Mouse (Mus musculus): ENCODE measurements around the gene Olfr432. TPM values are rescaled to one million over a fixed set of nuclear protein-coding genes. Genes with fewer than 3 reads are reported as not detected.

The Olfr432 gene
- 0.08 TPM in 1 of 2 replicates, not detected in the other for polyA plus RNA-seq (2012; rRNA removed)

GRCm38 (mm10) chr1:174048893-174049292 lies at the start of gene Olfr432:
Gene Olfr432 (plus strand): TSS chr1:174049205.

GRCm38 (mm10) chr1:174031698-174032097 lies 17.3 kb upstream of the Olfr432 start, which contains the start of gene Ifi205:
Gene Ifi205 (minus strand): TSS chr1:174031810.

GRCm38 (mm10) chr1:174040523-174041177 lies 8.4 kb upstream of the Olfr432 start, which contains the start of gene Olfr433:
Gene Olfr433 (plus strand): TSS chr1:174040705.

GRCm38 (mm10) chr1:174066305-174066704 lies 17.3 kb downstream of the Olfr432 start, which contains the start of gene Olfr430:
Gene Olfr430 (plus strand): TSS chr1:174066605.

GRCm38 (mm10) chr1:174084031-174084430 lies 35.0 kb downstream of the Olfr432 start, which contains the start of gene Olfr429:
Gene Olfr429 (plus strand): TSS chr1:174084331.

GRCm38 (mm10) chr1:174096591-174096990 lies 47.6 kb downstream of the Olfr432 start, which contains the start of gene Olfr427:
Gene Olfr427 (plus strand): TSS chr1:174096891.

Other genes starting within 250 kb of the Olfr432 start
- gene Ifi211, start 136.2 kb upstream of the Olfr432 start, polyA plus RNA-seq (2012; rRNA removed), result 0.09 TPM in 1 of 2 replicates, not detected in the other
- gene Mndal, start 106.7 kb upstream of the Olfr432 start, polyA plus RNA-seq (2012; rRNA removed), result 0.38 TPM in 1 of 2 replicates, not detected in the other
- 0.28 and 0.98 TPM in 2 replicates for gene Ifi203, start 106.5 kb upstream of the Olfr432 start, polyA plus RNA-seq (2012; rRNA removed)
- gene Ifi202b, start 66.5 kb upstream of the Olfr432 start, polyA plus RNA-seq (2012; rRNA removed), result not detected in 2 replicates
- gene Ifi205, start 17.4 kb upstream of the Olfr432 start, polyA plus RNA-seq (2012; rRNA removed), result 0.04 TPM in 1 of 2 replicates, not detected in the other
- gene Olfr433, start 8.5 kb upstream of the Olfr432 start, polyA plus RNA-seq (2012; rRNA removed), result 0.15 TPM in 1 of 2 replicates, not detected in the other
- not detected in 2 replicates for gene Olfr430, start 17.4 kb downstream of the Olfr432 start, polyA plus RNA-seq (2012; rRNA removed)
- gene Olfr429, start 35.1 kb downstream of the Olfr432 start, polyA plus RNA-seq (2012; rRNA removed), result not detected in 2 replicates
- not detected in 2 replicates for gene Olfr427, start 47.7 kb downstream of the Olfr432 start, polyA plus RNA-seq (2012; rRNA removed)
- not detected in 2 replicates for gene Olfr231, start 72.0 kb downstream of the Olfr432 start, polyA plus RNA-seq (2012; rRNA removed)
- not detected in 2 replicates for gene Olfr424, start 82.3 kb downstream of the Olfr432 start, polyA plus RNA-seq (2012; rRNA removed)
- gene Olfr420, start 106.4 kb downstream of the Olfr432 start, polyA plus RNA-seq (2012; rRNA removed), result not detected in 2 replicates
- not detected in 2 replicates for gene Spta1, start 123.6 kb downstream of the Olfr432 start, polyA plus RNA-seq (2012; rRNA removed)
- gene Olfr419, start 202.9 kb downstream of the Olfr432 start, polyA plus RNA-seq (2012; rRNA removed), result not detected in 2 replicates